Mouse (Mus musculus) thymus, postnatal 36 days (tissue): ENCODE measurements around the gene Mst1.

Source experiments
- DNase-seq, 2 experiments: peaks; one replicate each; pipeline ENCODE4 v3.0.0; 2022; ENCODE audit warnings: mixed read lengths in 2 of 2

Gene Mst1

GRCm38 (mm10) chr9:108133478-108133877, 53.2 kb downstream of the Mst1 start:
- DNase-seq, result no peak
